Mouse (Mus musculus) bone marrow, adult 2 months (tissue): ENCODE data around the gene Gnb1. TPM values are rescaled to one million over a fixed set of nuclear protein-coding genes. Genes with fewer than 3 reads are reported as not detected.

ENCODE experiments used
- H3K27ac ChIP-seq: fragments of 200-500 bp; 2 replicates; pipeline ENCODE4 v1.5.1; 2012; ENCODE audit warnings: low read depth, mild to moderate bottlenecking, control low read depth, inconsistent platforms, low read length; ENCODE audit not compliant: control insufficient read depth, poor library complexity, insufficient read depth
- H3K4me1 ChIP-seq: fragments of 200-500 bp; 2 replicates; pipeline ENCODE4 v1.6.1; 2011; ENCODE audit warnings: low read length; ENCODE audit not compliant: control insufficient read depth, insufficient read depth
- H3K4me3 ChIP-seq: fragments of 200-500 bp; replicated peaks from 2 replicates; pipeline ENCODE3; 2011; ENCODE audit warnings: mild to moderate bottlenecking, low read depth, low read length, control low read depth; ENCODE audit not compliant: control insufficient read depth
- CTCF ChIP-seq: fragments of 200-500 bp; IDR thresholded peaks from 2 replicates; pipeline ENCODE4 v1.5.1; 2011; ENCODE audit warnings: low read length, control low read depth; ENCODE audit not compliant: control insufficient read depth, insufficient read depth
- POLR2A ChIP-seq: fragments of 200-500 bp; IDR thresholded peaks from 2 replicates; pipeline ENCODE4 v1.6.1; 2011; ENCODE audit warnings: low read depth, mild to moderate bottlenecking, control low read depth, low read length, borderline replicate concordance; ENCODE audit not compliant: control insufficient read depth
- WGBS: fragments of 180-500 bp; shearing (Covaris S2); methylation state at CpG from one replicate; pipeline ENCODE4 v1.1.7; 2018; 5-methylcytosine and 5-hydroxymethylcytosine counted together
- polyA plus RNA-seq: library from polyadenylated mRNA; stranded (reverse); fragments of >200 nt; gene quantifications from 2 replicates; pipeline ENCODE4 v1.2.4, GENCODE M21; 2011; ENCODE audit warnings: low replicate concordance; ENCODE audit not compliant: missing spikeins, insufficient read depth, insufficient read length

Gene Gnb1
- polyA plus RNA-seq, 1 experiment = 115 TPM

DNA sequence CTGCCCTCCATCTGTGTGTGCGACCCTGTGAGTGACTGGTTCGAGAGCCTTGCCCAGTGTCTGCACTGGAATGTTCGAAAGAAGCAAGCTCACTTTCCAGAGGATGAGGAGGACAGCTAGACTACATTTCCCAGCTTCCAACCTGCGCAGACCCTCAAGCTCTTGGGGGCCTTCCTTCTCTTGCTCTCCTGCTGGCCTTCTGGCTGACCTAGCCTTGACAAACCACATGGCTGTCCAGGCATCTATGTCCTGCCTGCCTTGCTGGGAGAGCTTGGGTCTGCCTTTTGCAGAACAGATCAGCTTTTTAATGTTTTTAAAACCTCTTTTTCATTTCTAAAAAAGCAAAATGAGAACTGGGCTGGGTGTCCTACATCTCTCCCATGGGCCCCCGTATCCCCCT is 98.2 kb downstream of the Gnb1 start:
- 86% methylated on average over 5 of the region's 5 CpGs for WGBS
- Histone ChIP-seq H3K27ac (no peak overlapping the region), H3K4me1 (no peaks in the 10 kb centered on the region; the same call in 1 of the 2 replicates), H3K4me3 (no peak overlapping the region)
- no peak for TF ChIP-seq CTCF
- TF ChIP-seq POLR2A = no peak

DNA sequence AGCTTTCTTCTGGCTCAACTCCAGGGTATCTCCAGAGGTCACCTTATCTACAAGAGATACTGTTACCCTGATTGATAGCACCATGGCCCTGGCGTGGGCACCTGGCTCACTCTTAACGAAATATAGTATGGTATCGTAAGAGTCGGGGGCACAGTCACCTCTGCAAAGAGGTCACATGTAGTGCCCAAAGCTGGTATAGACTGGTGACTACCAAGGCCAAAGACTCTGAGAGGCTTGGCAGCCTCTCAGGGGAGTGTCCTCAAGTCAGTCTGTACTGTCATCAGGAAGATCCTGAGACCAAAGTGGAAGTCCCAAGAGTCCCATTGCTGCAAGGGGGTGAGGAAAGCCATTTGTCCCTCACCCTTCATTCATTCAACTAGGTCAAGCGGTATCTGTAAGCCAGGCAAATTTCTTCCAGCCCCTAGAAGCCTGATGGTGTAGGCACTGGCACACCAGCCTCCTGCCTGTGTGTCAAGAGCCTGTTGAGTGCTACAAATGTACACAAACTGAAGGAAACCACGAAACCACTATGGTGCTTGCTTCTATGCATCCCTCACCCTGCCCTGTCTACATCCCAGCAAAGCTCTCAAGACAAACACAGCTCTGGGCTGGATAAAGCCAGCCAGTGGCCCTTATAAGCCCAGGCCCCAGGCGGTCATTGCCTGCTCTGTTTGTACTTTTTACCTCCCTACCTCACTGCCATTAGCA is 100.0 kb downstream of the Gnb1 start:
- WGBS = 63% methylated on average over 7 of the region's 7 CpGs

DNA sequence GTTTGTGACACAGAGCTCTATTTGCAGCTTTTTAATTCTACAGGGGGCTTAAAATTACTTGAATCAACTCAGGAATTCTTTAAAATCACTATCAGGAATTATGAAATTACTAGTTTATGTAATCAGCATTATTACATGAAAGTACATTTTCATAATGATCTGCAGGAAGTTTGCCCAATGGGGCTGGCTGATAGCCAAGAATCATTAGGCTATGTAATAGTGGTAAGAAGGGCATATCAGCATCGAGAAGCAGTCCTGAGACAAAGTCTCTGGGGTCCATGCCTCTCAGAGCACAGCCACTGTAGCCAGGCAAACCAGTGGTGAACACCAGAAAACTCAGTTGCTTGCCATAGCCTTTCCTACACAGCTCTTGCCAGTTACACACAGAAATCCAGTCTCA is 102.6 kb downstream of the Gnb1 start:
- 21% methylated on average over 1 of the region's 1 CpGs for WGBS
- TF ChIP-seq POLR2A (no peak), CTCF (no peak)
- Histone ChIP-seq H3K4me3 (no peak overlapping the region), H3K27ac (no peak overlapping the region), H3K4me1 (peaks cover 1% of the 10 kb centered on the region; the same call in 1 of the 2 replicates)

More for the DNA sequence above, 100.0 kb downstream of the Gnb1 start:
- H3K27ac ChIP-seq = no peak overlapping the region
- no peak overlapping the region for H3K4me3 ChIP-seq
- no peaks in the 10 kb centered on the region; the same call in 1 of the 2 replicates for H3K4me1 ChIP-seq
- no peak for TF ChIP-seq POLR2A
- no peak for TF ChIP-seq CTCF

GRCm38 (mm10) chr4:155595777-155596176 is 104.6 kb downstream of the Gnb1 start:
- TF ChIP-seq POLR2A = no peak
- no peak for TF ChIP-seq CTCF
- WGBS = 68% methylated on average over 3 of the region's 3 CpGs
- Histone ChIP-seq H3K27ac (no peak overlapping the region), H3K4me1 (peaks cover 1% of the 10 kb centered on the region; the same call in 1 of the 2 replicates), H3K4me3 (no peak overlapping the region)

DNA sequence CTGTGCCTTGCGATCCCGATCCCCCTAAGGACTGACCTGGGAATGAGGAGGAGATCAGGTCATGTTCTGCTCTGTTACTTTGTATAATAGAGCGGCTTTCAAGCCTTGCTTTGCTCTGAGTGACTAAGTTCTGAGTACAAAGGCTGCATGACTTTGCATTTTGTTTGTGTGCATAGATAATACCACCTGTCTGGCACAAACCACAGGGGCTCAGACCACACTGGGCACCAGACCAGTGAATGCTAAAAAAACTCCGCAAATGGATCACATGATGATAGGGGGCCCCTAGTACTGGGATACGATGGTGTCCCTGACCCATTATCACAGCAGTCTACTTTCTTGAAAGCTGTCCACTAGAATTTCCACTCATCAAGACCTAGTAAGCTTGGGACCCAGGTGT is 105.4 kb downstream of the Gnb1 start:
- WGBS = 23% methylated on average over 5 of the region's 5 CpGs
- TF ChIP-seq POLR2A (no peak), CTCF (no peak)
- Histone ChIP-seq H3K4me1 (peaks cover 1% of the 10 kb centered on the region; the same call in 1 of the 2 replicates), H3K27ac (no peak overlapping the region), H3K4me3 (no peak overlapping the region)

DNA sequence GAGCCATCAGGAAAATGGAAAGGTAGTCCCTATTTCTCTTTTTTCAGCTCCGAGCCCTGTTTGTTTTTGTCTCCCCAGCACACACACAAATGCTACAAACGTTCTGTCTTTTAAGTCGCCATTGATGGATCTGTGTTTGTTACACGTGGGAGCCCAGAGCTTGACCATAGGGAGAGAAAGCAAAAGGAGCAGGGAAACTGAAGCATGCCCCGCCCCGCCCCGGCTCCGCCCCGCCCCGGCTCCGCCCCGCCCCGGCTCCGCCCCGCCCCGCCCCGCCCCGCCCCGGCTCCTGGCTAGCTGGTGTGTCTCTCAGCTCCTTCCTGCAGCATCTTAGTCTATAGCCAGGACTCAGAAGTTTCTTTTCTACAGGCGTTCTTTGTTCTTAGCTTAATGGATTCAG is 107.4 kb downstream of the Gnb1 start:
- H3K27ac ChIP-seq = no peak overlapping the region
- no peak for TF ChIP-seq POLR2A
- TF ChIP-seq CTCF = no peak
- WGBS = 43% methylated on average over 20 of the region's 20 CpGs
- peaks cover 1% of the 10 kb centered on the region; the same call in 1 of the 2 replicates for H3K4me1 ChIP-seq
- H3K4me3 ChIP-seq = no peak overlapping the region

- H3K4me3 ChIP-seq = no peak overlapping the region
- no peak overlapping the region for H3K27ac ChIP-seq
- WGBS = 36% methylated on average over 11 of the region's 11 CpGs
- TF ChIP-seq CTCF (no peak), POLR2A (no peak)
- H3K4me1 ChIP-seq = peaks cover 1% of the 10 kb centered on the region; the same call in 1 of the 2 replicates
Observed at GRCm38 (mm10) chr4:155599901-155600825, 109.0 kb downstream of the Gnb1 start.

- under 1% methylated on average over 65 of the region's 65 CpGs for WGBS
- peak within 1 kb of the TSS; percentile 75 for H3K4me3 ChIP-seq
- TF ChIP-seq CTCF = 0 out of 2 replicates have a peak, but pooled peaks have one; percentile 16
- peak; percentile 60 for TF ChIP-seq POLR2A
- peaks cover 1% of the 10 kb centered on the region; the same call in 1 of the 2 replicates for H3K4me1 ChIP-seq
- H3K27ac ChIP-seq = peak within 1 kb of the TSS; percentile 91
Observed at GRCm38 (mm10) chr4:155601091-155601996, 110.2 kb downstream of the Gnb1 start, which contains the start of gene Slc35e2. Gene Slc35e2 (plus strand): TSS chr4:155601416.
